Mouse (Mus musculus) spleen, adult 12 weeks (tissue): ENCODE measurements around the gene 1700010B08Rik.
"Not testable (repeated sequence)": the region's sequence is repeated elsewhere in the genome, so short reads cannot be mapped to it uniquely, and the experiment has no call there.

Source experiments
- DNase-seq: peaks from one replicate; pipeline ENCODE4 v3.0.0; 2022; ENCODE audit warnings: low spot score

The 1700010B08Rik gene

DNA sequence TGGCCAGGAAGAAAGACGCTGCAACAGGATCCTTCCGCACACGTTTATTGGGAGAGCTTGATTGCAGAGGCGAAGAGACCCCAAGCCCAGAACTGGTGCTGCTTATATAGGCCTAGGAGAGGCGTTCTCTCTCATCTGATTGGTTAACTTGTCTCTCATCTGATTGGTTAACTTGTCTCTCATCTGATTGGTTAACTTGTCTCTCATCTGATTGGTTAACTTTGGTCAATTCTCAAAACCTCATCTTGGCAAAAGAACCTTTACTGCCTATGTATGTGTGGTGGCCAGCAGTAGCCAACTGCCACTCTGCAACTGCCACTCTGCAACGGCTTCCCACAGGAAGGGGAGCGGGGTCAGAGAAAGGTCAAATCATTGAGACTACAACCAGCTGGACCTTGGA, at the start of gene 1700010B08Rik:
TSS of gene 1700010B08Rik (plus strand) at position 301 of the 400 bp plus-strand sequence.
- not testable (repeated sequence) for DNase-seq

DNA sequence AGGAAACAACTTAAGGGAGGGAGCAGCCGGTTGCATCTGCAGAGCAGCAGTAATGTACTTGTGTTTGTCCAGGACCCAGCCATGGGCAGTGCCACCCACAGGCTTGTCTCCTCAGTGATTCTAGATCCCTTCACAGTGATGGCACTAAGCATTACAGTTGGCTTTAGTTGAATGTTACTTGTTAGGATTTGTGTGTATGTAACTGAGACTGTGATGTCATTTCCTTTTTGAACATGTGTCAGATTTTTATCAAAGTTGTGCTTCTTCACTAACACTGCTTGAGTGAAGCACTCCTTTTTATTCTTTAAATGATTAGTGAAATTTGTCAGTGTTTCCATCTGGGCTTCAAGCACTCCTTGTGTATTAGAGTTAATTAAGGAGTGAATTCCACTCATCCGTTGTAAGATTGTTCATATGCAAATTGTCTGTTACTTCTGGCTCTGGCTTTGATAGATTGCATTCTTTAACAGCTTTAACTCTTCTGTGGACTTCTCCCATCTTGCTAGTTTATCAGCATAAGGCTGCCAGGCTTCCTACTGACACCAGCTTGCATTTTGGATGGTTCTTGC, 46.8 kb upstream of the 1700010B08Rik start:
- DNase-seq: no peak

DNA sequence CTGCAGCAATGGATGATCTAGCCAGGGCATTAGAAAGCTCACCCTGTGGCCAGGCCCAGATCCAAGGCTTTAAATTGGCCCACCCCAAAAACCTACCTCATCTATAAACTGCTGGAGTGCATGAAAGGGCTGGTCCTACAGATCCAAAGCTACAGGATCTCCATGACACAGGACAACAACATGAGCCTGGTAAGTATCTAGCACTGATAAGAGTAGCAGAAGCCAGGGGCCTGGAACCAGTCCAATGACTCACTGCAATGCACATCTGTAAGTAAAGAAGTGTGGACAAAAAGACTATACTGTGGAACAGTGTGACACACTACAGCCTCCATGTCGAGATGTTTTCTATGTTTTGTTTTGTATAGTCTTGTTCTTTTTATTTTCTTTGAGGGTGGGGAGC, 45.7 kb upstream of the 1700010B08Rik start:
- no peak for DNase-seq

GRCm38 (mm10) chr2:173678593-173678992, 40.6 kb upstream of the 1700010B08Rik start:
- no peak for DNase-seq

DNA sequence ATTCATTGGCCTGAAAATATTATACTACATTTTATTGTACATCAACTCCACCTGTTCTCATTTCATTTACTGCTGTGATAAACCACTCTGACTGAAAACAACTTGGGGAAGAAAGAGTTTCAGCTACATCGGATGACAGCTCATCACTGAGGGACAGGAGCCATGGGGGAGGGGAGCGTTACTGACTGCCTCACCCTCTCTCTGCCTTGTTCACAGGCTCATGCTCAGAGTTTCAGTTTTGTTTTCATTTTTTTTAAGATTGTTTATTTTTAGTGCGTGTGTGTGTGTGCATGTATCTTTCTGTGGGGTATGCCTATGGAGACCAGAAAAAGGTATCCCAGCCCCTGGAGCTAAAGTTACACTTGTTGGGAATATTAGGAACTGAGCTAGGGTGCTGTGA, 40.0 kb upstream of the 1700010B08Rik start:
- no peak for DNase-seq

DNA sequence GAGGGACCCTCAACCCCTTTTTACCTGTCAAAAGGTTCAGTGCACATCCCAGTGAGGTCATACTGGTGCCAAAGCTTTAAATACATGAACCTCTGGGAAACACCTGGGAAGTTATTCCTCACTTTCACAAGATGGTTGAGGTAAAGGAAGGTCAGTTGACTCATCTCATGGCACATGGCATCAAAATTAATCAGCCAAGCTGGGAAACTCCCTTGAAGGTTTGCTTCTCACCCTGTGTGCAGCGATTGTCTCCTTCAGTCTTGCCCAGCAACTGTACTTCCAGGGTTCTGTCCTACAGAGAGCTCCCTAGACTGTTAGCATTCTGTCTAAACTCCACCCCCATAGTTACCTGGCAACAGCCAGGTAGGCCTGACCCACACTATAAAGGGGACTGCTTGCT, 39.1 kb upstream of the 1700010B08Rik start:
- DNase-seq: no peak

GRCm38 (mm10) chr2:173682773-173683172, 36.4 kb upstream of the 1700010B08Rik start:
- no peak for DNase-seq

GRCm38 (mm10) chr2:173685781-173686361, 33.3 kb upstream of the 1700010B08Rik start:
- DNase-seq: no peak

- no peak for DNase-seq
Measured at GRCm38 (mm10) chr2:173687363-173687762, 31.9 kb upstream of the 1700010B08Rik start.

GRCm38 (mm10) chr2:173689835-173690234, 29.4 kb upstream of the 1700010B08Rik start:
- no peak for DNase-seq

DNA sequence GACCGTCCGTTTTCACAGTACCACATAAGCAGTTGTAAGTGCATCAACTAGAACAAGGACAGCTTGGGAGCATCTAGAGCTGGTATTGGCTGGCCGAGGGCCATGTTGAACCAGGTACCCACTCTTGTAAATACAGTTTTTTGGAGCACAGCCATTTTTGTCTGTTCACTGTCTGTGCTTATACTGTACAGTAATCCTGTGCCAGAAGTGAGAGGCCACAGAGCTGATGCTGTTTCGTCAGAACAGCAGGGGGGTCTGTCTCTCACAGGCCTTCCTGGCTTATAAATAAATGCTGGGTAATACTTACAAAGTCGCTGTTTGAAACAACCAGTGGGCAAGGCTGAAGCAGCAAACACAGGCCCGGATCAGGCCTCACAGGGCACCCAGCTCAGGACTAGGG, 27.5 kb upstream of the 1700010B08Rik start:
- no peak for DNase-seq

DNA sequence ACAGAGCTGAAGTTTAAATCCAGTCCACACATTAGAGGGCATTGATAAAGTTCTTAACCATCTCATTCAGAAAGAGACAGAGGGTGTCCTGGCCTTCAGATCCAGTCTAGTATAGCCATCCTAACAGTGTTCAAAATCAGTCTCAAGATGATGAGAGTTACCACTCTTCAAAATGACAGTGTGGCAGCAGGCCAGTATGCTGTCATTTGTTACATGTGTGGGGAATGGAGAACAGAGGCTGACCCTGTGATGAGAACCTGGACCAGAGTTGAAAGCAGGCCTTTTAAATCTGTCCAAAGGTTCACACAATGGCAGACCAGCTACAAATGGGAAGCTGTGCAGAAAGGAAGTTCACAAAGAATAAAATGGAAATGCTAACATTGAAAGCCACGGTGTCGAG, 26.5 kb upstream of the 1700010B08Rik start:
- DNase-seq: no peak

DNA sequence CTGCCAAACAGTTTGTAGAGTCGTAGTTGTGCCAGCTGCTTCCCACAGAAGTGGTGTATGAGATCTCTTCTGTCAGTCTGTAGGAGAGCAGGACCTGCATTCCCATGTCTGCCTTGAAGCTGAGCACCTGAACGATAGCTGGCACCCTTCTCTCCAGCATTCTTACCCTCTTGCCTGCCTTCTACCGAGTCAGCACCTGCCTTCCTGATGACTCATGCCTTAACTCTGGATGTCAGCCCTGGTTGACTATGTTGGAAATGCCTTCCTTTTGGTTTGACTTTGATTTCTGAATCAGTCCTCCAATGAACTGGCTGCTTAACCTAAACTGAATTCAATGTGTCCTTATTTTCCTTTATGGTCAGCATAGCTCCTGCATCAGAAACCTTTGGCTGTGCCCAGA, 20.4 kb upstream of the 1700010B08Rik start:
- DNase-seq: no peak

DNA sequence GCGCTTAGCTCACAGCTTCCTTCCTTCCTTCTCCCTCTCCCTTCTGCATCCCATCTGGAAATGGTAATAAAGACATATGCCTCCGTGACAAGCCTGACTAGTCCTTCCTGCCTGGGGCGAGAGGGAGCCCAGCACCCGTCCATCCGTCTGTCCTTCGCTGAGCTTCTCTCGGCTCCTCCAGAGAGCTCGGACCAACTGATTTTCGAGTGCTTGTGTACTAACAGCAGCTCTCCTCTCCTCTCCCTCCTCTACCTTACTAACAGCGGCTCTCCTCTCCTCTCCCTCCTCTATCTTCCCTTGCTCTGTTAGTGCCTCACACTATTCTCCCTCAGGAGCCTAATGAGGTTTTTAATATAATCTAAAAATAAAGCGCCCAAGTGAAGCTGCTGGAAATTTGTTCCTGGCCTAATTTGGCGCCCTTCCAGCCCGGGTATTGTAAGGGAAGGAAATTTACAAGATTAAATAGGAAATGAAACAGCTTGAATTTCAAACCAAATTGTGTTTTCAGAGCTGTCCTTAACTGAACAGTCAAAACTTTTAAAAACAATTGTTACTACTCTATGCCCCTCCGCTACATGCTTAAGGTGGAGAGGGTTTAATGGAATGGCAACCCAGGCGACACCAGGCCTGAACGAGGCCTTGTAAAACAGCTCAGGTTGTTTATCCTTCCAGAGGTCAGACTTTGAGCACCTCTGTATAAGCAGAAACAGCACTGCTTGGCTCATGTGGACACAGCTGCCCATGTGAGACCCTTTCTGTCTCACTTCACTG, 16.9 kb upstream of the 1700010B08Rik start:
- DNase-seq: no peak

GRCm38 (mm10) chr2:173702867-173703237, 16.4 kb upstream of the 1700010B08Rik start:
- DNase-seq: no peak

DNA sequence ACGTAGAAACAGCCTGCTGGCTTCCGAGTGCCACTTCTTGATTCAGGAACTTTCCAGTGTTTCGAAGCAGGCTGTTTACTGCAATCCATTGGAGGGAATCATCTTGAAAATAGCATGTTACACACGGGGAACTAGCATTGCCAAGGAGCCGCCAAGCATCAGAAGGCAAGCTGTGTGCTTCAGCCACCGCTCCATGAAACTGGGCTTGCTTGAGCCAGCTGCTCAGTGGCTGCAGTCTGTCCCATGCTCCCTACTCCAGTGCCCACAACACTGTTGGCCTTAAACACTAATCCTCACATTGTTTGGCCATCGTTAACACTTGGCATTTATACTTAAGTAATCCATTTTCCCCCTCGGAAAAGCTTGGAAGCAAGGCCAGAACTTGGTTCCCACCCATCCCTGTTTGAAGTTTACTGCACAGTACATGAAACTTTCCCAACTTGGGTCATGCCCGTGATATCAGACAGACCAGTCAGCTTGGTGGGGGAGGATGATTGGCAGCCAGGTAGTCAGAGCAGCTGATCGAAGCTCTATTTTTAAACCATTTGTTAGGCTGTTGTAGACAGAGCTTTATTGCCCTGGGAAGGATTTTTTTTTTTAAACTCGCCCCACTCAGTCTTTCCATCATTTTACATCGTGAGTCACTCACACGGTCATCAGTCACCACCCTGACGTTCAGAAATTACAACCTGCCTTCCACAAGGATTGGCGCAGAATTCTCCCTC, 13.2 kb upstream of the 1700010B08Rik start:
- DNase-seq: no peak

GRCm38 (mm10) chr2:173707626-173708025, 11.6 kb upstream of the 1700010B08Rik start:
- DNase-seq: not testable (repeated sequence)

GRCm38 (mm10) chr2:173710193-173710592, 9.0 kb upstream of the 1700010B08Rik start:
- DNase-seq: no peak

GRCm38 (mm10) chr2:173712656-173713055, 6.6 kb upstream of the 1700010B08Rik start:
- no peak for DNase-seq

- no peak for DNase-seq
Measured at GRCm38 (mm10) chr2:173713241-173713640, 6.0 kb upstream of the 1700010B08Rik start.

- DNase-seq: no peak
Measured at GRCm38 (mm10) chr2:173714620-173715218, 4.5 kb upstream of the 1700010B08Rik start.

GRCm38 (mm10) chr2:173716966-173717365, 2.2 kb upstream of the 1700010B08Rik start:
- DNase-seq: no peak
